Mouse (Mus musculus): Measurements from ENCODE around the gene Cdv3.

Cdv3 gene

DNA sequence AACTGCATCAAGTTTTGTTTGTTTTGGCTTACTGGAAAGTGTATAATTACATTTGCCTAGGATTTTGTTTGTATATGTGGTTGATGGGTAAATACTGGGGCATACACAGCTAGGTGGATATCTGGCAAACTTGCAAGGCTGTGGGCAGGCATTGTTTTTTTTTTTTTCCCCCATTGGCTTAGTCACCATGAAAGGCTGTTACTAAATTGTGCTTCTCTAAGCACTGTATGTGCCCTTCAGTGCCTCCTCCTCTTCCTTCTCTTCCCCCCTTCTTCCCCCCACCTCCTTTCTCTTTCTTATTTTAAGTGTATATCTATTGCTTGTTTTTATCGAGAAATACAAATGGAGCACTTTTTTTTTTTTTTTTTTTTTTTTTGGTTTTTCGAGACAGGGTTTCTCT lies 41.0 kb downstream of the Cdv3 start:
- in situ Hi-C loops (cut with MboI; ENCODE audit: low pct_unique_long_range_greater_than_20kb in 1 of 2, low sequenced_read_pairs in 2 of 2, unreplicated experiment in 1 of 2) = loop anchor here in 1 of 2 experiments (25.0 kb wide), 1 partner anchor 863 kb away; no protein-coding TSS in a partner anchor

DNA sequence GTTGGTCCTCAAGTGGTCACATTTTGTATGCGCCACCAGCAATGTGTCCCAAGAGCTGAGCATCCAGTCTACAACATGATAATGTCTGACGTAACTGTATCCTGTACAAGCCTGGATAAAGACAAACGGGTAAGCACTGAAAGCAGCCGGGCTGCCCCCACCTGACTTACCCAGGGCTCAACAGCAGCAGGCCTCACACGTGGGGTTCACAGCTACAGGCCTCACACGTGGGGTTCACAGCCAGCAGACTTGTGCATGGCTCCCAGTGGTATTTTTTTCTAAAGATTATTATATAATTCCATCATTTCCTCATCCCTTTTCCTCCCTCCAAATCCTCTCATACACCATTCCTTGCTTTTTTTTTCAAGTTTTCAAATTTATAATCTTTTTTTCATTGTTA lies 55.8 kb downstream of the Cdv3 start:
- in situ Hi-C loops (cut with MboI; ENCODE audit: low pct_unique_long_range_greater_than_20kb in 1 of 2, low sequenced_read_pairs in 2 of 2, unreplicated experiment in 1 of 2) = loop anchor here (5.0 to 10.0 kb wide), 2 partner anchors 52 to 85 kb away; no protein-coding TSS in a partner anchor

DNA sequence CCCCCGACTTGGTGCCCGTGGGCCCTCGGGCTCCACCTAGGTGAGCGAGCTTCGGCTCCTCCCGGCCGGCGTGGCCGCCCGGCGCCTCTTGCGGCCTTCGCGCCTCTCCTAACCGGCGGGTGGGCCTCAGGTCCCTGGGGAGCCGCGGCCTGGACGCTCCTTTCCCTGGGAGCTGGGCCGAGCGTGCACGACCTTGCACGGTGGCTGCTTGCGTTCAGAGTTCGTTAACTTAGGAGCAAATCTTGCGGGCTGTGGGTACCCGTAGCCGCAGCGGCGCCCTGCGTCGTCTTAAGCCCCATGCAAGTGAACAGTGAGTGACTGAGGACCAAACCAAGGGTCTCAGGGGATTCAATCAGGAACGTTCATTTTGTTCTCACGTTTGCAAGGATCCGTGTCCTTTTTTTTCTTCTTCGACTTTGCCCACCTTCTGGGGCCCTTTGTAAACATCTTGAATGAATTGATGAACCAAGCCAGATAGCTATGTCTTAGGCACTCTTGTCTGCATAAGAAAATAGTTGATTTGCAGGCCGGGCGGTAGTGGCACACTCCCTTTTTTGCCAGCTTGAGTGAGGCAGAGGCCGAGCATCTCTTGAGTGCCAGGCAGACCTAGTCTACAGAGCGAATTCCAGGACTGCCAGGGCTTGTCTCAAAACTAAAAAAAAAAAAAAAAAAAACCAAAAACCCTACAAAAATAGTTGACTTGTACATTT lies 60.2 kb downstream of the Cdv3 start:
- in situ Hi-C loops (cut with MboI; ENCODE audit: low pct_unique_long_range_greater_than_20kb in 1 of 2, low sequenced_read_pairs in 2 of 2, unreplicated experiment in 1 of 2) = loop anchor here (5.0 to 10.0 kb wide), 2 partner anchors 57 to 81 kb away; no protein-coding TSS in a partner anchor

DNA sequence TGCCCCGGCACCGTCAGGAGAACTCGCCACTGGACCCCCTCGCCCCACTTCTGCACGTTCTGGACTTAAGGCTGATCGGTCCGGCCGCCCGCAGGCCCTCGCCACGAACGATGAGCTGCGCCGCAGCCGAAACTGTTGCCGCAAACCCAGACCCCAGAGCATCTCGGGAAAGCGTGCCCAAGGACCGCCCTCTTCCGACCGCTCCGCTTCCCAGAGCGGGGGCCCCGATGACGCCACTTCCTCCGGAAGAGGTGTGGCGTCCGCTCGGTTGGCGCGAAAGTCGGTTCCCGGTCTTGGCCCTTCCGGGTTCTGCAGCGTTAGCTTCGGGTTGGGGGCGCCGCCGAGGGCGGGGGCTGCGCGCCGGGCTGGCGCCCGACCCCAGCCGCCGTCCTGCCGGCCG lies 60.7 kb downstream of the Cdv3 start, which contains the start of the genes 1300017J02Rik and Topbp1:
Gene 1300017J02Rik, minus strand, starts transcription at position 156 of the 400 bp plus-strand sequence.
Gene Topbp1, plus strand, starts transcription at position 289 of the 400 bp plus-strand sequence.
- in situ Hi-C loops (cut with MboI; ENCODE audit: low pct_unique_long_range_greater_than_20kb in 1 of 2, low sequenced_read_pairs in 2 of 2, unreplicated experiment in 1 of 2) = loop anchor here (5.0 to 10.0 kb wide), 2 partner anchors 57 to 80 kb away; no protein-coding TSS in a partner anchor
